Mouse (Mus musculus) natural killer cell, adult 2 months (primary cell): ENCODE measurements at regions not wholly inside any gene's neighbourhood (a gene's known extent, or its start where the extent isn't known, plus 50 kb on each side); places are given as distances from the start of the nearest gene placed in this dataset.

ENCODE experiments used
- DNase-seq, 2 experiments: peaks; one replicate each; pipeline ENCODE4 v3.0.0; 2022; ENCODE audit warnings: low spot score in 2 of 2

- DNase-seq = no peak
These were observed 457.8 kb upstream of the Kcnab2 start for GRCm38 (mm10) chr4:152935484-152935883.

- DNase-seq = no peak
These were observed 450.8 kb upstream of the Kcnab2 start for GRCm38 (mm10) chr4:152928422-152928985.

GRCm38 (mm10) chr4:152920261-152920660 lies 442.6 kb upstream of the Kcnab2 start:
- no peak for DNase-seq

GRCm38 (mm10) chr4:152919851-152920250 lies 442.2 kb upstream of the Kcnab2 start:
- DNase-seq = no peak

- no peak for DNase-seq
These were observed 438.9 kb upstream of the Kcnab2 start for GRCm38 (mm10) chr4:152916576-152916975.

GRCm38 (mm10) chr4:152913497-152913896 lies 435.8 kb upstream of the Kcnab2 start:
- no peak for DNase-seq

- no peak for DNase-seq
These were observed 435.2 kb upstream of the Kcnab2 start for GRCm38 (mm10) chr4:152912846-152913245.

GRCm38 (mm10) chr4:152908235-152908634 lies 430.6 kb upstream of the Kcnab2 start:
- no peak for DNase-seq

- DNase-seq = no peak
These were observed 425.2 kb upstream of the Kcnab2 start for GRCm38 (mm10) chr4:152902851-152903250.

GRCm38 (mm10) chr4:152900049-152900448 lies 422.4 kb upstream of the Kcnab2 start:
- no peak for DNase-seq

GRCm38 (mm10) chr4:152895076-152895475 lies 417.4 kb upstream of the Kcnab2 start:
- DNase-seq = no peak

GRCm38 (mm10) chr4:152892997-152893396 lies 415.3 kb upstream of the Kcnab2 start:
- DNase-seq = no peak

- DNase-seq = no peak
These were observed 411.5 kb upstream of the Kcnab2 start for GRCm38 (mm10) chr4:152889211-152889610.

GRCm38 (mm10) chr4:152888306-152888705 lies 410.6 kb upstream of the Kcnab2 start:
- no peak for DNase-seq

- no peak for DNase-seq
These were observed 409.1 kb upstream of the Kcnab2 start for GRCm38 (mm10) chr4:152886773-152887172.

GRCm38 (mm10) chr4:152881433-152881930 lies 403.8 kb upstream of the Kcnab2 start:
- DNase-seq = no peak

- DNase-seq = no peak
These were observed 402.7 kb upstream of the Kcnab2 start for GRCm38 (mm10) chr4:152880368-152880767.

- DNase-seq = no peak
These were observed 401.3 kb upstream of the Kcnab2 start for GRCm38 (mm10) chr4:152878941-152879340.

GRCm38 (mm10) chr4:152878401-152878800 lies 400.7 kb upstream of the Kcnab2 start:
- no peak for DNase-seq

- no peak for DNase-seq
These were observed 392.4 kb upstream of the Kcnab2 start for GRCm38 (mm10) chr4:152870046-152870445.

GRCm38 (mm10) chr4:152865894-152866293 lies 388.2 kb upstream of the Kcnab2 start:
- no peak for DNase-seq

- no peak for DNase-seq
These were observed 385.3 kb upstream of the Kcnab2 start for GRCm38 (mm10) chr4:152862818-152863614.

- DNase-seq = no peak
These were observed 381.5 kb upstream of the Kcnab2 start for GRCm38 (mm10) chr4:152859161-152859560.
